Mouse (Mus musculus) spleen, postnatal 4 days (tissue): Measurements from ENCODE around the gene Tpsab1.

Source experiments
- DNase-seq, 2 experiments: peaks; one replicate each; pipeline ENCODE4 v3.0.0; 2022; ENCODE audit warnings: low spot score in 2 of 2

Tpsab1 gene

GRCm38 (mm10) chr17:25345462-25345861 lies at the start of gene Tpsab1:
Gene Tpsab1 (minus strand): TSS chr17:25345562.
- no peak for DNase-seq

- no peak for DNase-seq
These were observed 49.2 kb upstream of the Tpsab1 start for GRCm38 (mm10) chr17:25394526-25394925.

DNA sequence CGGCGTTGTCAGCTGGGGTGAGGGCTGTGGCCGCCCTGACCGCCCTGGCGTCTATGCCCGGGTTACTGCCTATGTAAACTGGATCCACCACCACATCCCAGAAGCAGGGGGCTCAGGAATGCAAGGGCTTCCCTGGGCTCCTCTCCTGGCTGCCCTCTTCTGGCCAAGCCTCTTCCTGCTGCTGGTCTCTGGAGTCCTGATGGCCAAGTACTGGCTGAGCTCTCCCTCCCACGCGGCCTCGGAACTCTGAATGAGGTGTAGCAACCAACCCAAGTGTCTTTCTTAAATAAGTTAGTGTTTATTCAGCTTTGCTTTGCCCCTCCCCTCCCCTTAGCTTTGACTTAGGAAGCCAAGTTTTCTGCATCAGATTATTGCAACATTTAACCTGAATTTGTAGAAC lies 28.6 kb upstream of the Tpsab1 start:
- no peak for DNase-seq

DNA sequence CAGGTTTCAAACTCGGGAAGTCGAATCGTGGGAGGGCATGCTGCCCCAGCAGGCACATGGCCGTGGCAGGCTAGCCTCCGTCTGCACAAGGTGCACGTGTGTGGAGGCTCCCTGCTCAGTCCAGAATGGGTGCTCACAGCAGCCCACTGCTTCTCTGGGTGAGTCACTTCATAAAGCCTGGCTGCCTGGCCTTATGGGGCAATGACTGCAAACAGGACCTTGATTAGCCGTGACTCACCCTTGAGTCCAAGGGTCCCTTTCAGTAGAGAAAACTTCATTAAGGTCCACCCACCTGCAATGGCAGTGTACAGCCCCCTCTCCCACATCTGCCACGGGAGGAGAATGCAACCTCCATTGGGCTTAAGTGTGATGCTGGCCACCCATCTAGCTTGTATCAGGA lies 27.1 kb upstream of the Tpsab1 start:
- no peak for DNase-seq

- DNase-seq: no peak
These were observed 23.6 kb upstream of the Tpsab1 start, which contains the start of gene Tpsg1 for GRCm38 (mm10) chr17:25368973-25369372. Gene Tpsg1 (plus strand): TSS chr17:25369273.

DNA sequence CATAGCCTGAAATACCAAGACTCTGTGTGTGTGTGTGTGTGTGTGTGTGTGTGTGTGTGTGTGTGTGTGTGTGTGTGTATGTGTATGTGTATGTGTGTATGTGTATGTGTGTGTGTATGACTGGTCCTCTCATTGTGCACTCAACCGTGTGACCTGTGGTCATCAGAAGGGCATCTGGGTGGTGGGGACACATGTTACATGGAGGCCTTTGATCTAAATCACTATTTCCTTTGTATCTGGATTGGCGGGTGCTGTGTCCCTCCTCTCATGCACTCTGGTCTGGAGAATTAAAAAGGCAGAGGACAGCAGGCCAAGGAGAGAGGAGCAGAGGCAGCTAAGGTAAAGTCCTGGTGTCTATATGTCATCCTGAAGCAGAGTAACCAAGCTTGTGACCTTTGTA lies 20.6 kb upstream of the Tpsab1 start, which contains the start of gene Tpsb2:
Gene Tpsb2, plus strand, starts transcription at position 301 of the 400 bp plus-strand sequence.
- no peak for DNase-seq

- no peak for DNase-seq
These were observed 18.4 kb upstream of the Tpsab1 start for GRCm38 (mm10) chr17:25363726-25364125.

GRCm38 (mm10) chr17:25361291-25361690 lies 15.9 kb upstream of the Tpsab1 start:
- DNase-seq: no peak

DNA sequence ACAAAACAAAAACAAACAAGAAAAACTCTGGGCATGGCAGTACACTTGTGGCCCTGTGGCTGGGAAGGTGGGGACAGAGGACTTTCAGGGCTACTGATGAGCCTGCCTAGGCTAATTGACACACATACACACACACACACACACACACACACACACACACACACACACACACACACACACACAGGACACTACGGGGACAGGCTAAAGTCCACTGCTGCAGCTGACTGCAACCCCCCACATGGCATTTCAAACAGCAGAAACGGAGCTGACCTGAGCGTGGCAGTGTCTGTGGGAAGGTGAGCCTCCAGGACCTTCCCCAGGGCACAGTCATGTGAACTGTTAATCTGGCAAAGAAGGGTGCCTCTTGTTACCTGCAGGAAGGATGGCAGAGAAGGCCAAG lies 3.9 kb downstream of the Tpsab1 start:
- no peak for DNase-seq

DNA sequence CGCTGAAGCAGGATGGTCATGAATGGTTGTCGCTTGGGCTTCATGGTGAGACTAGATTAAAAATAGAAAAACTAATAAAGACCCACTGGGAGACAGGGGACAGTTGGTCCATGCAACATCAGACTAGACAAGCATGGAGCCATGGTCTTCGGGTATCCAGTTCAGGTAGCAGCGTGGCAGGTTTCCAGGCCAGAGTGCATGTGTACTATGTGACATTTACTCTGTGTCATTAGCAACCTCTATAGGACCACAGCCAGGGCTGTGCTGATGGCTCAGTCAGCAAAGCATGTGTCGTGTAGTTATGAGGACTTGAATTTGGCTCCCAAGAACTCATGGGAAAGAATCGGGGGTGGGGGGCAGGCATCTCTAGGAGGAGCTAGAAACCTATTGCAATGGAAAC lies 5.4 kb downstream of the Tpsab1 start:
- DNase-seq: no peak

GRCm38 (mm10) chr17:25338218-25338617 lies 7.1 kb downstream of the Tpsab1 start:
- DNase-seq: no peak

DNA sequence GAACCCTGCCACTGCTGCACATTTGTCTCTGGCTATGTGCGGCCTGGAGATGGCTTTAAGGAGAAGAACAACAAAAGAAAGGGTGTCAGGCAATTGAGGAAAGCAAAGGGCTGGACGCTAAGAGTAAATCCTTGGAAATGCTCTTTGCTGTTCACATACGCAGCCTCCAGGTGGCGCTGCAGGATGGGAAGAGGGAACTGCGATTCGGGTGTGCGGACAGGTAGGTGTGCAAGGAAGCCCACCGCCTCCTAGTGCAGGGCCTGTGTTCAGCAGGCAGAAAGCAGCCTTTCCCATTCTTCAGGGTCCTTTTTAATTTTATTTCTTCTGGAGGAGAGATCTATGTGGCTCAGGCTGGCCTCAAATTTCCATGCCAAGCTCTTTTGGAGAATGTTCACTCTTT lies 11.4 kb downstream of the Tpsab1 start:
- DNase-seq: peak; percentile 37 to 81

DNA sequence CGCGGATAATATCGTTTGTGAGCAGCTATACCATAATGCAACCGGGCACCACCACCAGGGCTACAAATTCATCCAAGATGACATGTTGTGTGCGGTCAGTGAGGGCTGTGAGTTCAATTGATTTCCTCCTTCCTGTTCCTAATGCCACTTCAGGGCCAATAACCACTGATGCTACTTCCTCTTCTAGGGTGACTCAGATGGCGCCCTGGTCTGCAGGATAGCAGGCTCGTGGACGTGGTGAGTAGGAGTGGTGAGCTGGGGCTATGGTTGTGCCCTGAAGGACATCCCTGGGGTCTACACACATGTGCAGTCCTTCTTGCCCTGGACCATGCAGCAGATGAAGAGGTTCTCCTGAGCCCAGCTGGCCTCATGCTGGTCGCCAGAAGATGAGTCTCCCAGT lies 13.0 kb downstream of the Tpsab1 start:
- DNase-seq: no peak

DNA sequence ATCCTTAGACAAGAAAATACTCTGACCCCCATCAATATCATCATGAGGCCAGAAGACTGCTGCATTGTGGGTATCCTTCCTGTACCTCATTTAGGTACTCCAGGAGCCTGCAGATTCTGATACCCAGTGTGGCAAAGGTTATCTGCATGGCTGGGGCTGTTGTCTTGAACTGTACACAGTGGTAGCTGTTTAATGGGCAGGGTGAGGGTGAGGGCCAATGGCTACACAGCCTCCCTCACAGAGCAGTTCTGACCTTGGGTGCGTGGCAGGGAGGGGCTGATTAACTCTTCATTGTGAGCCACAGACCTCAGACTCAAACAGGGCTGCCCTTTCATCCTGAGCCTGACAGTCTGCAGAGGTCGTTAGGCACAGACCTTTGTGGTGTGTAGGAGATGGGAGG lies 22.4 kb downstream of the Tpsab1 start:
- DNase-seq: no peak

- no peak for DNase-seq
These were observed 24.5 kb downstream of the Tpsab1 start for GRCm38 (mm10) chr17:25320819-25321218.

DNA sequence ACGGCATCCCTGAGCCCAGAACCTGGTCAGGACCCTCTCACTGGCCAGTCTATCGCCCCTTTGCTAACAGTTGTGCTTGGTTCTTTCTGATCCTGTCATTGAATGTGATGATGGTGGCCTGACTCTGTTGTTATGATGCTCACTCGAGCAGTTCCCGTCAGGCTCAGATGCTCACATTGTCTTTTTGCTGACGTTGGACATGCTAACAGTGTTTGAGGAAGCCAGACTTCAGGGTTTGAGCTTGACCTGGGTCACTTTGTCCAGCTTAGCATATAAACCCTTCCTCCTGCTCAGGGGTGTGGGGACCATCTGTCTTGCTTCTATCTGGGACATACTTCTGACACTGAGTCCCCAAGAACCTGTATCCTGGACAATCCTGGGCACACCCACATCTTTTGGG lies 27.0 kb downstream of the Tpsab1 start, which contains the start of gene Prss29:
Gene Prss29, plus strand, starts transcription at position 301 of the 400 bp plus-strand sequence.
- DNase-seq: no peak

DNA sequence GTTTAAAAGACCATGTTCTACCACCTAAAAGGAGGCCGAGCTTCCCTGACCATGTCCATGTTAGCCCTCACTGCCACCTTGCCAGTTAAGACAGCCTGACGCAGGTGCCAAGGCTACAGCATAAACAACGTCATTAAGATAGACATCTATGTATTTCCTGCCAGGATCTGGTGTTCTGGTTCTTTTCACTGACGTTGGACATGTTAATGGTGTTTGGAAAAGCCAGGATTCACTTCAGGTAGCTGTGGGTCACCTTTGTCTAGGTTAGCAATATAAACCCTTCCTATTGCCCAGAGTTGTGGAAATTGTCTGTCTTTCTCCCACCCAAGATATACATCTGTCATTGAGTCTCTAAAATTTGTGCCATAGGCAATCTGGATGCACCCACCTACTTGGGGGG lies 37.0 kb downstream of the Tpsab1 start, which contains the start of gene Prss28:
Gene Prss28, plus strand, starts transcription at position 301 of the 400 bp plus-strand sequence.
- no peak for DNase-seq

- no peak for DNase-seq
These were observed 47.3 kb downstream of the Tpsab1 start, which contains the start of gene Prss34 for GRCm38 (mm10) chr17:25298094-25298493. Gene Prss34 (plus strand): TSS chr17:25298394.

GRCm38 (mm10) chr17:25294111-25294510 lies 51.3 kb downstream of the Tpsab1 start:
- no peak for DNase-seq

- DNase-seq: no peak
These were observed 51.9 kb downstream of the Tpsab1 start for GRCm38 (mm10) chr17:25293495-25293894.
